In genomic region chr11:82908608-82908989, GRCm38 (mm10) we compare ENCODE assay signal across 9 mouse cellular contexts. TPM values are rescaled to one million over a fixed set of nuclear protein-coding genes. Genes with fewer than 3 reads are reported as not detected.
DNase-seq lines count a peak whose midpoint lies in the region; ATAC-seq and TF ChIP-seq lines count a peak whose summit lies in the region.
"Had no signal": no experiment of that assay in that cellular context is flagged by ENCODE, and none has a peak within 500 bp of the region (broad histone marks: within the 10 kb centered on the region; RNA-seq: fewer than 3 reads in every experiment).

No protein-coding gene starts in this region.

- no peak overlapping the region for H3K27ac ChIP-seq in neural tube, embryonic 11.5 days (ENCODE audit: low read depth, low read length)
- H3K27ac ChIP-seq in forebrain, embryonic 10.5 days: peak overlapping the region; percentile 89
- no peak overlapping the region for H3K27ac ChIP-seq in limb, embryonic 11.5 days (replicated peaks; ENCODE audit: low read depth, low read length)
- H3K27ac ChIP-seq in small intestine, adult 2 months (ENCODE audit: insufficient read depth, low read depth, low read length): no peak overlapping the region

- 87% methylated on average over 3 of the region's 10 CpGs for WGBS in neural tube, embryonic 11.5 days
- 60% methylated on average over 10 of the region's 10 CpGs for WGBS in forebrain, embryonic 10.5 days
- WGBS in limb, embryonic 11.5 days: 82% methylated on average over 3 of the region's 10 CpGs
- 58% methylated on average over 10 of the region's 10 CpGs for WGBS in small intestine, adult 2 months

- peak overlapping the region; percentile 79; the same call in 1 of the 2 replicates for H3K4me2 ChIP-seq in neural tube, embryonic 11.5 days (ENCODE audit: low read depth)
- peak overlapping the region; percentile 79; the same call in 1 of the 2 replicates for H3K4me2 ChIP-seq in limb, embryonic 11.5 days (ENCODE audit: low read depth, severe bottlenecking)

- no peak for TF ChIP-seq CTCF in small intestine, adult 2 months (IDR thresholded peaks at IDR 0.05; ENCODE audit: extremely low read depth, insufficient read length, insufficient replicate concordance, low read depth, low read length)

- peaks cover 3% of the 10 kb centered on the region; the same call in 1 of the 2 replicates for H3K4me1 ChIP-seq in neural tube, embryonic 11.5 days (ENCODE audit: control insufficient read depth, insufficient read depth, low read length)
- peaks cover 15% of the 10 kb centered on the region for H3K4me1 ChIP-seq in forebrain, embryonic 10.5 days
- peaks cover 4% of the 10 kb centered on the region; the same call in 1 of the 2 replicates for H3K4me1 ChIP-seq in limb, embryonic 11.5 days (ENCODE audit: control insufficient read depth, insufficient read depth, low read length)
- peaks cover 3% of the 10 kb centered on the region for H3K4me1 ChIP-seq in small intestine, adult 2 months (ENCODE audit: control insufficient read depth, insufficient read depth, insufficient read length, low read length)

- no peaks in the 10 kb centered on the region for H3K9me3 ChIP-seq in neural tube, embryonic 11.5 days (ENCODE audit: control insufficient read depth, low read length)
- H3K9me3 ChIP-seq in forebrain, embryonic 10.5 days: no peaks in the 10 kb centered on the region
- no peaks in the 10 kb centered on the region for H3K9me3 ChIP-seq in limb, embryonic 11.5 days (ENCODE audit: control insufficient read depth, low read length)

- 0 out of 2 replicates have a peak, but pooled peaks have one; percentile 4 for ATAC-seq in neural tube, embryonic 11.5 days (ENCODE audit: insufficient read depth, low FRiP score, low TSS enrichment)
- no peak for ATAC-seq in limb, embryonic 11.5 days (ENCODE audit: insufficient number of reproducible peaks, low FRiP score, low TSS enrichment, low read depth)

- peaks cover 6% of the 10 kb centered on the region for H3K36me3 ChIP-seq in neural tube, embryonic 11.5 days (ENCODE audit: control insufficient read depth, insufficient read depth, low read length)
- H3K36me3 ChIP-seq in forebrain, embryonic 10.5 days (replicated peaks): peaks cover 38% of the 10 kb centered on the region
- H3K36me3 ChIP-seq in limb, embryonic 11.5 days (ENCODE audit: control insufficient read depth, insufficient read depth, low read length): peaks cover 11% of the 10 kb centered on the region; the same call in 1 of the 2 replicates
- H3K36me3 ChIP-seq in small intestine, adult 2 months (ENCODE audit: control insufficient read depth, insufficient read depth, low read length): peaks cover 11% of the 10 kb centered on the region; the same call in 1 of the 2 replicates

- no peak for TF ChIP-seq POLR2A in small intestine, adult 2 months (IDR thresholded peaks at IDR 0.05; ENCODE audit: low read depth, low read length)

- DNase-seq in neural tube, embryonic 11.5 days (ENCODE audit: low spot score): no peak
- DNase-seq in neural tube, embryonic 10.5 days (ENCODE audit: extremely low spot score, low spot score): no peak
- DNase-seq in forebrain, embryonic 10.5 days (ENCODE audit: extremely low spot score, low spot score): no peak
- DNase-seq in limb, embryonic 11.5 days (ENCODE audit: low spot score): no peak
- no peak for DNase-seq in spleen, adult 12 weeks (ENCODE audit: low spot score)
- DNase-seq in kidney, adult 9 months: no peak
- no peak for DNase-seq in left cerebral cortex, adult 11 months (ENCODE audit: low spot score)

- H3K9ac ChIP-seq in neural tube, embryonic 11.5 days (ENCODE audit: low read length): no peak overlapping the region
- no peak overlapping the region; the same call in 1 of the 2 replicates for H3K9ac ChIP-seq in limb, embryonic 11.5 days (ENCODE audit: low read length)

- H3K4me3 ChIP-seq in neural tube, embryonic 11.5 days (ENCODE audit: low read depth, low read length): no peak overlapping the region; the same call in 1 of the 2 replicates
- H3K4me3 ChIP-seq in forebrain, embryonic 10.5 days: peak overlapping the region; percentile 90
- H3K4me3 ChIP-seq in limb, embryonic 11.5 days (ENCODE audit: low read depth, low read length): peak overlapping the region; percentile 90
- peak overlapping the region; percentile 85; the same call in 1 of the 2 replicates for H3K4me3 ChIP-seq in small intestine, adult 2 months (ENCODE audit: low read depth, low read length)

- no peaks in the 10 kb centered on the region for H3K27me3 ChIP-seq in neural tube, embryonic 11.5 days (ENCODE audit: control insufficient read depth, insufficient read depth, low read length)
- H3K27me3 ChIP-seq in forebrain, embryonic 10.5 days (ENCODE audit: poor library complexity, severe bottlenecking): peaks cover 28% of the 10 kb centered on the region
- H3K27me3 ChIP-seq in limb, embryonic 11.5 days (ENCODE audit: control insufficient read depth, insufficient read depth, low read length): no peaks in the 10 kb centered on the region
- H3K27me3 ChIP-seq in small intestine, adult 2 months (ENCODE audit: control insufficient read depth, insufficient read depth, low read length): no peaks in the 10 kb centered on the region

RNA-seq across cellular contexts. Expression of gene Nle1, which starts 0.4 kb away (rescaled TPM):
- 28.8 and 29.9 TPM in 2 replicates for polyA plus RNA-seq in neural tube, embryonic 11.5 days (2014; fragmentation: Nextera tagmentation; extraction: Ambion mirVana)
- polyA plus RNA-seq in forebrain, embryonic 10.5 days (2016; fragmentation: Nextera tagmentation; extraction: Ambion mirVana): 49.8 and 52.1 TPM in 2 replicates
- polyA plus RNA-seq in limb, embryonic 11.5 days (2014; fragmentation: Nextera tagmentation; extraction: Ambion mirVana): 31.2 and 38.6 TPM in 2 replicates
- polyA plus RNA-seq in small intestine, adult 2 months (2012; rRNA removed): 20.7 and 27.1 TPM in 2 replicates

RNA-seq across cellular contexts. Expression of gene Unc45b, which starts 1.8 kb away (rescaled TPM):
- 7.5 and 8.3 TPM in 2 replicates for polyA plus RNA-seq in neural tube, embryonic 11.5 days (2014; fragmentation: Nextera tagmentation; extraction: Ambion mirVana)
- 0.23 and 0.31 TPM in 2 replicates for polyA plus RNA-seq in forebrain, embryonic 10.5 days (2016; fragmentation: Nextera tagmentation; extraction: Ambion mirVana)
- polyA plus RNA-seq in limb, embryonic 11.5 days (2014; fragmentation: Nextera tagmentation; extraction: Ambion mirVana): 2.2 and 2.5 TPM in 2 replicates
- 1.0 and 1.7 TPM in 2 replicates for polyA plus RNA-seq in small intestine, adult 2 months (2012; rRNA removed)

RNA-seq across cellular contexts. Expression of gene Fndc8, which starts 16.7 kb away (rescaled TPM):
- 0.13 and 0.39 TPM in 2 replicates for polyA plus RNA-seq in neural tube, embryonic 11.5 days (2014; fragmentation: Nextera tagmentation; extraction: Ambion mirVana)
- polyA plus RNA-seq in forebrain, embryonic 10.5 days (2016; fragmentation: Nextera tagmentation; extraction: Ambion mirVana): 0.18 and 0.22 TPM in 2 replicates
- polyA plus RNA-seq in limb, embryonic 11.5 days (2014; fragmentation: Nextera tagmentation; extraction: Ambion mirVana): 0.15 and 0.20 TPM in 2 replicates
- polyA plus RNA-seq in small intestine, adult 2 months (2012; rRNA removed): 0.13 TPM in 1 of 2 replicates, not detected in the other
- polyA plus RNA-seq: brain, embryonic 14.5 days had no signal

RNA-seq across cellular contexts. Expression of gene Rad51d, which starts 18.2 kb away (rescaled TPM):
- polyA plus RNA-seq in neural tube, embryonic 11.5 days (2014; fragmentation: Nextera tagmentation; extraction: Ambion mirVana): 14.8 and 17.9 TPM in 2 replicates
- 15.3 and 18.0 TPM in 2 replicates for polyA plus RNA-seq in forebrain, embryonic 10.5 days (2016; fragmentation: Nextera tagmentation; extraction: Ambion mirVana)
- polyA plus RNA-seq in limb, embryonic 11.5 days (2014; fragmentation: Nextera tagmentation; extraction: Ambion mirVana): 12.8 and 13.1 TPM in 2 replicates
- 6.8 and 10.2 TPM in 2 replicates for polyA plus RNA-seq in small intestine, adult 2 months (2012; rRNA removed)

RNA-seq across cellular contexts. Expression of gene Rffl, which starts 37.6 kb away (rescaled TPM):
- 10.2 and 11.9 TPM in 2 replicates for polyA plus RNA-seq in neural tube, embryonic 11.5 days (2014; fragmentation: Nextera tagmentation; extraction: Ambion mirVana)
- 8.8 and 9.5 TPM in 2 replicates for polyA plus RNA-seq in forebrain, embryonic 10.5 days (2016; fragmentation: Nextera tagmentation; extraction: Ambion mirVana)
- 11.4 and 12.7 TPM in 2 replicates for polyA plus RNA-seq in limb, embryonic 11.5 days (2014; fragmentation: Nextera tagmentation; extraction: Ambion mirVana)
- 7.0 and 8.9 TPM in 2 replicates for polyA plus RNA-seq in small intestine, adult 2 months (2012; rRNA removed)
